Mouse (Mus musculus): ENCODE data around the gene Tmem33.

- TF ChIP-seq MAFK (IDR thresholded peaks at IDR 0.05; ENCODE audit: insufficient read depth, low read depth, low read length) (no peak), CHD2 (IDR thresholded peaks at IDR 0.05; ENCODE audit: low read depth, low read length) (no peak), ZNF384 (IDR thresholded peaks at IDR 0.05; ENCODE audit: low read depth, low read length) (no peak), HCFC1 (IDR thresholded peaks at IDR 0.05; ENCODE audit: borderline replicate concordance, insufficient read depth, low read length) (no peak)
Observed at GRCm38 (mm10) chr5:67311811-67312521, 51.6 kb downstream of the Tmem33 start.
